Mouse (Mus musculus) brown adipose tissue, adult 24 weeks (tissue): ENCODE measurements around the gene Thsd7a. TPM values are rescaled to one million over a fixed set of nuclear protein-coding genes. Genes with fewer than 3 reads are reported as not detected.

Source experiments
- H3K27ac ChIP-seq: fragments of 200-500 bp; replicated peaks from 2 replicates; pipeline ENCODE4 v1.5.1; 2012; ENCODE audit warnings: low read depth, mild to moderate bottlenecking, low read length
- H3K4me1 ChIP-seq: fragments of 200-500 bp; 2 replicates; pipeline ENCODE4 v1.6.1; 2012; ENCODE audit warnings: low read length, mixed read lengths; ENCODE audit not compliant: control insufficient read depth, insufficient read depth, insufficient read length
- H3K4me3 ChIP-seq: fragments of 200-500 bp; 2 replicates; pipeline ENCODE4 v1.5.1; 2012; ENCODE audit warnings: low read depth, mild to moderate bottlenecking, low read length, moderate library complexity; ENCODE audit not compliant: insufficient read depth
- polyA plus RNA-seq: library from polyadenylated mRNA; stranded (reverse); fragments of >200 nt; gene quantifications from 2 replicates; pipeline ENCODE4 v1.2.4, GENCODE M21; 2012; ENCODE audit not compliant: missing spikeins, insufficient read depth, insufficient read length

The Thsd7a gene
- polyA plus RNA-seq: 1.5 and 2.7 TPM in 2 replicates

- no peaks in the 10 kb centered on the region for H3K4me1 ChIP-seq
- H3K4me3 ChIP-seq: peak within 1 kb of the TSS; percentile 62
- no peak within 1 kb of the TSS; the same call in 1 of the 2 replicates for H3K27ac ChIP-seq
Observed at GRCm38 (mm10) chr6:12748787-12749530, at the start of gene Thsd7a. Gene Thsd7a (minus strand): TSS chr6:12749410.

GRCm38 (mm10) chr6:12787129-12787528 lies 37.9 kb upstream of the Thsd7a start:
- H3K4me1 ChIP-seq: no peaks in the 10 kb centered on the region
- no peak overlapping the region for H3K4me3 ChIP-seq
- H3K27ac ChIP-seq: no peak overlapping the region

- H3K27ac ChIP-seq: no peak overlapping the region
- H3K4me3 ChIP-seq: no peak overlapping the region
- H3K4me1 ChIP-seq: no peaks in the 10 kb centered on the region
Observed at GRCm38 (mm10) chr6:12786378-12786982, 37.3 kb upstream of the Thsd7a start.

- H3K4me1 ChIP-seq: no peaks in the 10 kb centered on the region
- no peak overlapping the region for H3K27ac ChIP-seq
- no peak overlapping the region for H3K4me3 ChIP-seq
Observed at GRCm38 (mm10) chr6:12784918-12785618, 35.9 kb upstream of the Thsd7a start.

- Histone ChIP-seq H3K27ac (no peak overlapping the region), H3K4me1 (no peaks in the 10 kb centered on the region), H3K4me3 (no peak overlapping the region)
Observed at GRCm38 (mm10) chr6:12772799-12773198, 23.6 kb upstream of the Thsd7a start.

GRCm38 (mm10) chr6:12765191-12765590 lies 16.0 kb upstream of the Thsd7a start:
- Histone ChIP-seq H3K4me3 (no peak overlapping the region), H3K4me1 (no peaks in the 10 kb centered on the region), H3K27ac (no peak overlapping the region)

- Histone ChIP-seq H3K27ac (no peak overlapping the region), H3K4me1 (no peaks in the 10 kb centered on the region), H3K4me3 (no peak overlapping the region)
Observed at GRCm38 (mm10) chr6:12764606-12765005, 15.4 kb upstream of the Thsd7a start.

- no peaks in the 10 kb centered on the region for H3K4me1 ChIP-seq
- no peak overlapping the region for H3K27ac ChIP-seq
- H3K4me3 ChIP-seq: no peak overlapping the region
Observed at GRCm38 (mm10) chr6:12763816-12764215, 14.6 kb upstream of the Thsd7a start.

GRCm38 (mm10) chr6:12759328-12760193 lies 10.4 kb upstream of the Thsd7a start:
- H3K4me3 ChIP-seq: no peak overlapping the region
- H3K4me1 ChIP-seq: no peaks in the 10 kb centered on the region
- no peak overlapping the region for H3K27ac ChIP-seq

GRCm38 (mm10) chr6:12752297-12752696 lies 3.1 kb upstream of the Thsd7a start:
- Histone ChIP-seq H3K4me1 (no peaks in the 10 kb centered on the region), H3K4me3 (no peak overlapping the region), H3K27ac (no peak overlapping the region)

- Histone ChIP-seq H3K27ac (no peak overlapping the region), H3K4me1 (no peaks in the 10 kb centered on the region), H3K4me3 (no peak overlapping the region)
Observed at GRCm38 (mm10) chr6:12750441-12750840, 1.2 kb upstream of the Thsd7a start.

- H3K27ac ChIP-seq: no peak overlapping the region; the same call in 1 of the 2 replicates
- no peaks in the 10 kb centered on the region for H3K4me1 ChIP-seq
- H3K4me3 ChIP-seq: peak overlapping the region; percentile 62
Observed at GRCm38 (mm10) chr6:12749531-12750210, 461 bp upstream of the Thsd7a start.

- H3K27ac ChIP-seq: no peak overlapping the region
- peak overlapping the region; percentile 62 for H3K4me3 ChIP-seq
- no peaks in the 10 kb centered on the region for H3K4me1 ChIP-seq
Observed at GRCm38 (mm10) chr6:12748454-12748786, 790 bp downstream of the Thsd7a start.

GRCm38 (mm10) chr6:12747856-12748450 lies 1.3 kb downstream of the Thsd7a start:
- H3K4me3 ChIP-seq: peak overlapping the region; percentile 62
- H3K27ac ChIP-seq: peak overlapping the region; percentile 17
- H3K4me1 ChIP-seq: no peaks in the 10 kb centered on the region
